Mouse (Mus musculus) right cerebral cortex, postnatal 36 days (tissue): ENCODE data around the gene Dcaf6.
"Not testable (repeated sequence)": the region's sequence is repeated elsewhere in the genome, so short reads cannot be mapped to it uniquely, and the experiment has no call there.

Experiments
- DNase-seq, 2 experiments: peaks; one replicate each; pipeline ENCODE4 v3.0.0; 2022; ENCODE audit warnings: low spot score in 2 of 2, mixed read lengths in 1 of 2

The Dcaf6 gene

GRCm38 (mm10) chr1:165421357-165421915 lies 38.8 kb downstream of the Dcaf6 start:
- no peak for DNase-seq

DNA sequence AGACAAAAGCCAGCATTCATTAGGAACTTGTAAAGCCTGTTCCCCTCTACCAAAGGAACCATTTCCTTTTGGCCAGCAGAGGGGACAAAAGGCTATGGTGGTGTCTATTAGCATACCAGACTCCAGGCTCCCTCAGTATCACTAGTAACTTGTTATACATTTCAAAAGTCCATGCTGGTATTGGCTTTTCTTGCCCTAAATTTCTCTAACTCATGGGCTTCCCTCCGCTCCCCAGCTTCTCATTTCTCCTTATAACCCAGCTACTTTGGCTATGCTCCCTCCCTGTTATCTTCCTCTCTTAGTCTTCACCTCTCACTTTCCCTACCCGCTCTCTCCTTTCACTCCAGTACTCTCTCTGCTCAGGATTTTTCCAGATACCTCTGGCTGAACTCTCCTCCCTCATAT lies 63.9 kb downstream of the Dcaf6 start:
- no peak for DNase-seq

DNA sequence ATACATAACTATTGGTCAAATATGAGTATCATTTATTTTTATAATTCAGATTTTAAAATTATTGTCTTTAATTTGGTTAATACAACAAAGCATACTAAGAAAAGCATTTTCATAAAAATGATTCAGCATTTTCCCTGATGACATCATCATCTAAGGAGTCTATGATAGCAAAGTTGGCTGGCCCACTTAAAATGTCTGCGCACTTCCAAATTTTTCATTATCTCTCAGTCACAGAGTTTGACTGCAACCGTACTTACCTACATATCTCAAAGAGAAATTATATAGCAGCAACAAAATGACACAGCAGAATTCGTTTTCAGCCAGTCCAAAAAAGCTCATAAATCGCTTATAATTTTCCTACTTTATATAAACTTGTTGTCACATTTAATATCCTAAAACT lies 64.3 kb downstream of the Dcaf6 start:
- no peak for DNase-seq

- DNase-seq, result no peak
Measured at GRCm38 (mm10) chr1:165394836-165395235, 65.4 kb downstream of the Dcaf6 start.

GRCm38 (mm10) chr1:165393033-165393432 lies 67.2 kb downstream of the Dcaf6 start:
- no peak for DNase-seq

DNA sequence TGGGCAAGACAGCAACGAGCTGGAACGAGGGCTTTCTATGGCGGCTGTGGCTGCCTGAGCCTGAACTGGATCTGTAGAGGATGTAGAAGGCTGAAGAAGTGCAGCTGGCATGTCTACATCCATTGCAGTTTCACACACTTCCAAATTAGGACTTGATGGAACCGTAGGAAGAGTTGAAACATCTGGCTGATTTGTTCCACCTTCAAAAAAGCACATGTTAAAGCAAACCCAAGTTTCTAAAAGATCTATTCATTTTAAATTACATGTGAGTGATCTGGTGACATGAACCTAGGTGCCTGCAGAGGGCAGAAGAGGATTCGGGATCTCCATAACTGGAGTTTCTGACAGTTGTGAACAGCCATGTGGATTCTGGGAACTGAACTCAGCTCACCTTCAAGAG lies 71.6 kb downstream of the Dcaf6 start:
- no peak for DNase-seq

DNA sequence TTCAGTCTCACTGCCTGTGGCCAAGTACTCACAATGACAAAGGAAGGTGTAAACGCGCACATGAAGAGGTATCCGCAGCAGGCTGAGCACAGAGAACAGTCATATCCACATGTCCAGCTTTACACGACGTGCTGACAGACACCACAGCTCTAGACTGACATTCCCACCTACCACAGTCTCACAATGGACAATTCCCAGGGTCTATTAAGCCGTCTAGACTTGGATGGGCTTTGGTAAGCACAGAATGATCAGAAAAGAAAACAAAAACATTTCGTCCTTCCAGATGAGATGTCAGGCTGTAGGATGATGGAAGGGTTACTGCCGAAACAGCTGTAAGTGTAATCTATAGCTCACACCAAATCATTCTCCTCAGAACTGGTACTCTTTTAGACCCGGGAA lies 73.8 kb downstream of the Dcaf6 start:
- DNase-seq, result no peak

DNA sequence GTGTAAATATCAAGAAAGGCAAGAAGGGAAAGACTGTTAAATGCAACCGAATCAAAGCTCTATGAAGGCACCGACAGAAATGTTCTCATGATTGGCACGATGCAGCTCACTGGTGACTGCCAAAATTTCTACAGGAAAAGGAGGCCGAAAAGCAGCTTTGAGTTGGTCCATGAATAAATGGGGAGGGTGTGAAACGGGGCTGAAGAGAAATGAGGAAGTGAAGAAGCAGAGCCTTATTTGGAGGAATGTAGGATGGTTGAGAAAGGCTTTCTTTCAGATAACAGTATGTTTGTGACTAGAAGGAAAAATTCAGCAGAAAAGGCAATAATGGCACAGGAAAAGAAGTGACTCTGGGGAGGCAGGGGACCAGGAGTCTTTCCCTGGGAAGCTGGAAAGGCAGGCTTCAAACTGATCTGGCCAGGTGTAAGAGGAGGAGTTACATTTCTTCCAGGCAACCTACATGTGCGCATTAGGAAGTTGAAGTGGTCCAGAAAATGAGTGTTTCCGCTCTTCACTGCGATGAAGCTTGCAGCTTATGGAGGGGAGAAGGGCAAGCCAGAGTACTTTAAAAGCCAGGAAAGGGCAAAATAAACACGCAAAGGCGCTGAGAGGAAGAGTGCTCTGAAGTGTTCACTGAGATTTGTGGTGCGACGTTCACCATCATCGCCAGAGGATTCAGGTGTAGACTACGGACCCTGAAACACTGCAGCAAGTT lies 74.3 kb downstream of the Dcaf6 start:
- no peak for DNase-seq

DNA sequence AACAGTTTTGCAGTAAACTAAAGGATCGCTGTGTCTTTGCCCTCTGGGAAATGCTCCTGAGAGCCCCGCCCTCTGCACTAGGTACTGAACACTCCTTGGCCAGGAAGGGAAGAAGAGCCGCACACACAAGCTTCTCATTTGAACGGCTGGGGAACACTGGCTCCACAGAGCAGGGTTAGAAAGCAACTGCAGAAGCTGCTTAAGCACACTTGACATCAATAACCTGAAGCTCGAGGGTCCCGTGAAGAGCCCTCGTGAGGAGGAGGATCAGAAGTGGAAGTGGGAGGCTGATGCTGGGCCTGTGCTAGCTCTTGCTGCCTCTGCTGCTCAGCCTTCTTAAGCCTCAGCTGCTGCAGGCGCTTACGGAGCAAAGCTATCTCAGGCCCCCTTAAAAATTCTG lies 86.4 kb downstream of the Dcaf6 start:
- no peak for DNase-seq

DNA sequence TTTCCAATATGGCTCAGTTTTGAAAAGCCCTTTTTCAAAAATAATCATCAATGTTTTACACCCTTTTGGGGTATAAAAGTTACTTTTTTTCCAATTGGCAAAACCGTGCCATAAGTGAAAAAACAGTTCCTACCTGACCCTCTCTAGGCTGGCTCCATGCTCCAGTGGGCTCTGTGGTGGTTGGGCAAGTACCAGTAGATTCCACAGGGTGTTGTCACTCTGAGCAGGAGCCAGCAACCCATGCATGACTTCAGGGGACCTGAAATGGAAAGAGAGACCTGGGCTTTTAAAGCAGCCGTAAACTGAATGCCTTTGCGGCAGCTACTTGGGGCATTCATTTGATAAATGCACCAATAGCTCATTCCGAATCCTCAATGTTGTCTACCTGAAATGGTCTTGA lies 89.3 kb downstream of the Dcaf6 start:
- no peak for DNase-seq

- no peak for DNase-seq
Measured at GRCm38 (mm10) chr1:165365057-165365456, 95.2 kb downstream of the Dcaf6 start.

DNA sequence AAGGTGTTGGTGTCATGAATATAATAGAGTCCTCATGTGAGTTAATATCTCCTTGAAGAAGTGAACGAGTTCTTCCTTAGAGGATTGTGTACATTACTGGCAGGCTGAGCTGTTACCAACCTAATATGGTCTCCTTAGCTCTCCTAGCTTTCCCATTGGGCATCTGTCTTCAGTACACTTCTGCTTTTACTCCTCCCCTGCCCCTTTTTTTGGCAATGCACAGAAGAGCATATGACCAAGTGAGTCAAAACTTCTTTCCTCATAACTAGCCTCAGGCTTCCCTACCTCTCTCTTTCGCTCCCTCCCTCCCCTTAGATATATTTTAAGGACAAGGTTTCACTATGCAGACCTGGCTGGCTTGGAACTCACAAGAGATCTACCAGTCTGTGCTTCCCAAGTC lies 97.0 kb downstream of the Dcaf6 start:
- DNase-seq, result no peak

DNA sequence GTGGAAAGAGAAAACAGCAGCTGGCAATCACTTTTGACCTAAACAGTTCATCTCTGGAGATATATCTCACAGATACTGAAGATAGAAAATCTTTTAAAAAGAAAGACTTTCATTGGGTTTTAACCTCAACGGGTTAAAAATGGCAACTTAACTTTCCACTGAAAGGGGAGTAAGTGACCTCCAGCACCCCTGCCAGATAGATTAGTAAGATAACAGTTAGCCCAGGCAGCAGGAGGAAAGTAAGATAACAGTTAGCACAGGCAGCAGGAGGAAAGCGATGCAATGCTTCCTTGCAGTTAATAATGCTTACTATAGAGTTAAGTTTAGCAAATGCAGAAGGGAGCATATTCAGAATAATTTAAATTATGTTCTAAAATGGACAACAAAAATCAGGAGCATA lies 103.9 kb downstream of the Dcaf6 start:
- DNase-seq, result no peak

- DNase-seq, result no peak
Measured at GRCm38 (mm10) chr1:165348627-165349026, 111.6 kb downstream of the Dcaf6 start.

- DNase-seq, result no peak
Measured at GRCm38 (mm10) chr1:165344453-165344852, 115.8 kb downstream of the Dcaf6 start.

- DNase-seq, result no peak
Measured at GRCm38 (mm10) chr1:165342126-165342525, 118.1 kb downstream of the Dcaf6 start.

GRCm38 (mm10) chr1:165332797-165333196 lies 127.5 kb downstream of the Dcaf6 start:
- no peak for DNase-seq

DNA sequence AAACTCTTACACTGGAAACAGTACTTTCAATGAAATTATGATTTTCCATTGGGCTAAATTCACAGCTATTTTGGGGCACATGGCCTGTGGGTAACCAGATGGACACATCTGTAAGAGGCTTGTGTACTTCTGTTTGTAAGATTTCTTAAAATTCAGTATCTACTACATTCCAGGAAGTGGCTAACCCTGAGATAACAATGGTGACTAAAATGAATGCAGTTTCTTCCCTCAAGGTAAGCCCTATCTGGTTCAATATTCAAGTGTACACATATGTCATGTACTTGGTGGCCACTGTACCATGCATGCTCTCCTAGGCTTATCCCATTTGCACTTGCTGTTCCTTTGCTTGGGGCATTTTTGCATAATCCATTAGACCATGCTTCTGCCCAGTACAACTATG lies 129.4 kb downstream of the Dcaf6 start:
- no peak for DNase-seq

GRCm38 (mm10) chr1:165328384-165329289 lies 131.6 kb downstream of the Dcaf6 start:
- not testable (repeated sequence) for DNase-seq

GRCm38 (mm10) chr1:165327831-165328230 lies 132.4 kb downstream of the Dcaf6 start:
- no peak for DNase-seq

- no peak for DNase-seq
Measured at GRCm38 (mm10) chr1:165327370-165327769, 132.9 kb downstream of the Dcaf6 start.

GRCm38 (mm10) chr1:165322934-165323333 lies 137.3 kb downstream of the Dcaf6 start:
- DNase-seq, result no peak

GRCm38 (mm10) chr1:165321891-165322290 lies 138.4 kb downstream of the Dcaf6 start:
- no peak for DNase-seq
